Mouse (Mus musculus): Measurements from ENCODE around the gene Fam168b. TPM values are rescaled to one million over a fixed set of nuclear protein-coding genes. Genes with fewer than 3 reads are reported as not detected.

Gene Fam168b
- total RNA-seq, 4 experiments from 2014 or later: 33.7 to 45.7 (median 38.6) TPM

Other genes with a start within 250 kb of the Fam168b start
- gene Plekhb2, start 6.9 kb upstream of the Fam168b start, total RNA-seq (2022): 100 to 1,000 TPM; 110 to 123 (median 116) TPM

Data from heart, adult 8-10 months (tissue).